Comparison of ENCODE assay signal across 9 mouse cellular contexts in genomic region chr14:49525931-49526291, GRCm38 (mm10). TPM values are rescaled to one million over a fixed set of nuclear protein-coding genes. Genes with fewer than 3 reads are reported as not detected.
DNase-seq lines count a peak whose midpoint lies in the region; ATAC-seq and TF ChIP-seq lines count a peak whose summit lies in the region.
"Had no signal": no experiment of that assay in that cellular context is flagged by ENCODE, and none has a peak within 500 bp of the region (broad histone marks: within the 10 kb centered on the region; RNA-seq: fewer than 3 reads in every experiment).

Slc35f4 (minus strand) TSS chr14:49526046.

- WGBS in heart, embryonic 10.5 days: 19% methylated on average over 6 of the region's 6 CpGs
- WGBS in hindbrain, embryonic 10.5 days: 17% methylated on average over 6 of the region's 6 CpGs
- WGBS in limb, embryonic 12.5 days: 17% methylated on average over 6 of the region's 6 CpGs

- no peak within 1 kb of the TSS for H3K27ac ChIP-seq in heart, embryonic 10.5 days
- peak within 1 kb of the TSS; percentile 40; the same call in 1 of the 2 replicates for H3K27ac ChIP-seq in hindbrain, embryonic 10.5 days
- no peak within 1 kb of the TSS for H3K27ac ChIP-seq in limb, embryonic 12.5 days

- no peak within 1 kb of the TSS for H3K9ac ChIP-seq in limb, embryonic 12.5 days (replicated peaks)

- peak within 1 kb of the TSS; percentile 58 for H3K4me3 ChIP-seq in heart, embryonic 10.5 days
- H3K4me3 ChIP-seq in E14TG2a.4 (replicated peaks; ENCODE audit: low read length): peak within 1 kb of the TSS; percentile 88
- H3K4me3 ChIP-seq in hindbrain, embryonic 10.5 days: peak within 1 kb of the TSS; percentile 60
- H3K4me3 ChIP-seq in limb, embryonic 12.5 days (replicated peaks): peak within 1 kb of the TSS; percentile 34

- intact Hi-C loops in heart, postnatal 10 days (cut with DNase I): loop anchor here (5.0 kb wide), 1 partner anchor 39 kb away; no protein-coding TSS in a partner anchor

- no peak for ATAC-seq in limb, embryonic 12.5 days (ENCODE audit: insufficient number of reproducible peaks, insufficient read depth, low FRiP score, low TSS enrichment, low read depth)

- peaks cover 7% of the 10 kb centered on the region for H3K4me1 ChIP-seq in heart, embryonic 10.5 days
- H3K4me1 ChIP-seq in E14TG2a.4 (replicated peaks; ENCODE audit: low read depth, low read length): peaks cover 7% of the 10 kb centered on the region; the same call in 1 of the 2 replicates
- H3K4me1 ChIP-seq in hindbrain, embryonic 10.5 days (replicated peaks): peaks cover 12% of the 10 kb centered on the region
- peaks cover 7% of the 10 kb centered on the region for H3K4me1 ChIP-seq in limb, embryonic 12.5 days (replicated peaks)

- peaks cover 17% of the 10 kb centered on the region for H3K27me3 ChIP-seq in heart, embryonic 10.5 days (ENCODE audit: insufficient read depth, poor library complexity, severe bottlenecking)
- H3K27me3 ChIP-seq in E14TG2a.4 (ENCODE audit: insufficient read depth, low read length): peaks cover 23% of the 10 kb centered on the region
- H3K27me3 ChIP-seq in hindbrain, embryonic 10.5 days (ENCODE audit: insufficient read depth, poor library complexity, severe bottlenecking): peaks cover 18% of the 10 kb centered on the region
- H3K27me3 ChIP-seq in limb, embryonic 12.5 days: peaks cover 17% of the 10 kb centered on the region

- H3K4me2 ChIP-seq in limb, embryonic 12.5 days: peak within 1 kb of the TSS; percentile 76

- TF ChIP-seq CTCF in E14TG2a.4 (conservative IDR thresholded peaks at IDR 0.05; ENCODE audit: low read length): no peak

- no peak for DNase-seq in heart, embryonic 10.5 days (ENCODE audit: low spot score)
- DNase-seq in heart, postnatal 10 days: no peak
- DNase-seq in hindbrain, embryonic 10.5 days (ENCODE audit: low spot score): no peak
- DNase-seq in embryo, embryonic 10.5 days (ENCODE audit: low spot score): no peak
- DNase-seq in Muller cell, postnatal 12 days (ENCODE audit: inconsistent ontology term): no peak
- no peak for DNase-seq in right cerebral cortex, postnatal 25 days

- no peaks in the 10 kb centered on the region for H3K36me3 ChIP-seq in heart, embryonic 10.5 days
- H3K36me3 ChIP-seq in E14TG2a.4 (ENCODE audit: insufficient read depth, low read length): no peaks in the 10 kb centered on the region
- no peaks in the 10 kb centered on the region for H3K36me3 ChIP-seq in hindbrain, embryonic 10.5 days
- no peaks in the 10 kb centered on the region for H3K36me3 ChIP-seq in limb, embryonic 12.5 days

- no peaks in the 10 kb centered on the region for H3K9me3 ChIP-seq in heart, embryonic 10.5 days
- no peaks in the 10 kb centered on the region for H3K9me3 ChIP-seq in E14TG2a.4 (ENCODE audit: low read length)
- no peaks in the 10 kb centered on the region for H3K9me3 ChIP-seq in hindbrain, embryonic 10.5 days
- H3K9me3 ChIP-seq in limb, embryonic 12.5 days: no peaks in the 10 kb centered on the region

RNA-seq across cellular contexts. Expression of gene Slc35f4, which starts in this region (rescaled TPM):
- polyA plus RNA-seq in heart, embryonic 10.5 days (2016; fragmentation: Nextera tagmentation; extraction: Ambion mirVana): 0.10 and 0.21 TPM in 2 replicates
- total RNA-seq in heart, postnatal 10 days (2021): not detected
- 0.21 and 0.39 TPM in 2 replicates for polyA plus RNA-seq in hindbrain, embryonic 10.5 days (2016; fragmentation: Nextera tagmentation; extraction: Ambion mirVana)
- polyA plus RNA-seq in limb, embryonic 12.5 days (2016; fragmentation: Nextera tagmentation; extraction: Ambion mirVana): not detected in 2 replicates
- total RNA-seq: hematopoietic stem cell, adult 5-6 weeks had no signal

Comparison
In these comparisons a context has a peak if more than half of its experiments do, and no peak if none do; other contexts are left out.
1. H3K4me3 ChIP-seq: peak in every context shown above with its lines; median percentile 88 in E14TG2a.4; 60 in hindbrain, embryonic 10.5 days; 58 in heart, embryonic 10.5 days; 34 in limb, embryonic 12.5 days.